Mouse (Mus musculus): Measurements from ENCODE around the gene Fstl3. TPM values are rescaled to one million over a fixed set of nuclear protein-coding genes. Genes with fewer than 3 reads are reported as not detected.

Gene Fstl3
- polyA plus RNA-seq, 1 experiment from 2014 or later = 1.5 TPM

DNA sequence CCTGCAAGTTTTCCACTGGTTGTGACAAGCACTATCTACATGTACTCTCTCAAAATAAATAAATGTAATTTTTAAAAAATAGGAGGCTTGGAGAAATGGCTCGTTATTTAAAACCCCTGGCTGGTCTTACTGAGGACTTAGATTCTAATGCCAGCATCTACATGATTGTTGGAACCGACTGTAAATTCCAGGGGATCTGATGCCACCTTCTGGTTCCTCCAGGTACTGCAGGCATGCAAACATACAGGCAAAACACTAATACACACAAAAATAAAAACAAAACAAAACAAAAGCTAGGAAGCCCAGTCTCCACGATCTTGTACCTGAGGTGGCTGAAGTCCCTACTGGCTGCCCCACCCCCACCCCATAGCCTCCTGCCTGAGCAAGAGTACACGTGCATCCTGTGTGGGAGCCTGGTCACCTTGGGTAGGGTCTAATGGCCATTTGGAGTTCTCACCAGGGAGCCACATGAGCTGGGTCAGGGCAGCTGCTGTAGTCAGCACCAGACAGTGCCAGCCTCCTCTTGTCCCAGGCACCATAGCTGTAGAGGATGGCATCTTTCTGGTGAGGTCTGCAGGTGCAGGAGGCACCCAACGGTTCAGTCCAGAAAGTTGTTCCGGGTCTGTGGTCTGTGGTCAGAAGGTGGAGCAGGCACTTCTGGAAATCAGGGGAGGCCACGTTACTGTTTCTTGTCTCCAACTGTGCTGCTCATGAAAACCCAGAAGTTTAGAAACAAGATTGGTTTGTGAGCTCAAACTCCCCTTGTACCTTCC, 11.5 kb downstream of the Fstl3 start:
- peak; percentile 83 for DNase-seq (ENCODE audit: low spot score)
- no peaks in the 10 kb centered on the region for H3K27me3 ChIP-seq (ENCODE audit: control insufficient read depth, insufficient read depth, low read length)
- WGBS = 41% methylated on average over 7 of the region's 7 CpGs
- no peak overlapping the region for H3K4me3 ChIP-seq (ENCODE audit: low read depth, low read length)
- H3K9ac ChIP-seq (ENCODE audit: low read depth, low read length) = no peak overlapping the region
- no peaks in the 10 kb centered on the region; the same call in 1 of the 2 replicates for H3K4me1 ChIP-seq (replicated peaks; ENCODE audit: control insufficient read depth, insufficient read depth, low read length)
- no peak overlapping the region for H3K27ac ChIP-seq (ENCODE audit: low read depth, low read length)
- H3K9me3 ChIP-seq (ENCODE audit: control insufficient read depth, low read length) = no peaks in the 10 kb centered on the region
- ATAC-seq (ENCODE audit: low FRiP score) = no peak
- H3K4me2 ChIP-seq (replicated peaks; ENCODE audit: low read depth, low read length) = no peak overlapping the region
- no peaks in the 10 kb centered on the region for H3K36me3 ChIP-seq (ENCODE audit: control insufficient read depth, insufficient read depth, low read length)

GRCm38 (mm10) chr10:79789581-79789980, 12.5 kb downstream of the Fstl3 start:
- Histone ChIP-seq H3K9ac (ENCODE audit: low read depth, low read length) (no peak overlapping the region), H3K4me1 (replicated peaks; ENCODE audit: control insufficient read depth, insufficient read depth, low read length) (no peaks in the 10 kb centered on the region; the same call in 1 of the 2 replicates), H3K4me2 (replicated peaks; ENCODE audit: low read depth, low read length) (no peak overlapping the region), H3K36me3 (ENCODE audit: control insufficient read depth, insufficient read depth, low read length) (no peaks in the 10 kb centered on the region), H3K27ac (ENCODE audit: low read depth, low read length) (no peak overlapping the region), H3K4me3 (ENCODE audit: low read depth, low read length) (no peak overlapping the region), H3K9me3 (ENCODE audit: control insufficient read depth, low read length) (no peaks in the 10 kb centered on the region), H3K27me3 (ENCODE audit: control insufficient read depth, insufficient read depth, low read length) (no peaks in the 10 kb centered on the region)
- 56% methylated on average over 2 of the region's 2 CpGs for WGBS
- no peak for DNase-seq (ENCODE audit: low spot score)
- no peak for ATAC-seq (ENCODE audit: low FRiP score)

DNA sequence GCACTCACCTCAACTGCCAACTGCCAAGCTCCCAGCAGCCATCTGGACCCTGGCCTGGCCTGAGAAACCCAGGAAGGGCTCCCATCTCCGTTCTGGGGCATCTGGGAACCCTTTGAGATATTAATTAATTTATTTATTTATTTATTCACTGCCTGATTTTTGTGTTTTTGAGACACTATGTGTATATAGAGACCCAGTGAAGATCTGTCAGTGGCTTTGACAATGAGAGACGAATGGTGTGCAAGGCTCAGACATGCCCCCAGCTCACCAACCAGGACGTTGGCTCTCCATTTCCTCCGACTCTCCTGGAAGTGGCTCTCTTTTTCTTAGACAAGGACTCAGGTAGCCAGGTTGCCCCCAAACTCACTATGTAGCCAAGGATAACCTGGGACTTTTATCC, 13.8 kb downstream of the Fstl3 start, which contains the start of gene Prss57:
Prss57 (minus strand) TSS at position 101 of the 400 bp plus-strand sequence.
- no peak within 1 kb of the TSS for H3K4me2 ChIP-seq (replicated peaks; ENCODE audit: low read depth, low read length)
- DNase-seq (ENCODE audit: low spot score) = no peak
- H3K27me3 ChIP-seq (ENCODE audit: control insufficient read depth, insufficient read depth, low read length) = no peaks in the 10 kb centered on the region
- ATAC-seq (ENCODE audit: low FRiP score) = no peak
- H3K4me3 ChIP-seq (ENCODE audit: low read depth, low read length) = no peak within 1 kb of the TSS
- no peak within 1 kb of the TSS for H3K27ac ChIP-seq (ENCODE audit: low read depth, low read length)
- no peaks in the 10 kb centered on the region for H3K36me3 ChIP-seq (ENCODE audit: control insufficient read depth, insufficient read depth, low read length)
- H3K9me3 ChIP-seq (ENCODE audit: control insufficient read depth, low read length) = no peaks in the 10 kb centered on the region
- H3K9ac ChIP-seq (ENCODE audit: low read depth, low read length) = no peak within 1 kb of the TSS
- 91% methylated on average over 4 of the region's 4 CpGs for WGBS
- H3K4me1 ChIP-seq (replicated peaks; ENCODE audit: control insufficient read depth, insufficient read depth, low read length) = no peaks in the 10 kb centered on the region; the same call in 1 of the 2 replicates

- Histone ChIP-seq H3K4me3 (ENCODE audit: low read depth, low read length) (no peak overlapping the region), H3K4me2 (replicated peaks; ENCODE audit: low read depth, low read length) (no peak overlapping the region), H3K27ac (ENCODE audit: low read depth, low read length) (no peak overlapping the region), H3K9me3 (ENCODE audit: control insufficient read depth, low read length) (no peaks in the 10 kb centered on the region), H3K4me1 (replicated peaks; ENCODE audit: control insufficient read depth, insufficient read depth, low read length) (peaks cover 3% of the 10 kb centered on the region; the same call in 1 of the 2 replicates), H3K9ac (ENCODE audit: low read depth, low read length) (no peak overlapping the region), H3K36me3 (ENCODE audit: control insufficient read depth, insufficient read depth, low read length) (no peaks in the 10 kb centered on the region), H3K27me3 (ENCODE audit: control insufficient read depth, insufficient read depth, low read length) (no peaks in the 10 kb centered on the region)
- ATAC-seq (ENCODE audit: low FRiP score) = no peak
- no peak for DNase-seq (ENCODE audit: low spot score)
- WGBS = 88% methylated on average over 5 of the region's 5 CpGs
These were observed 15.4 kb downstream of the Fstl3 start for GRCm38 (mm10) chr10:79792339-79793040.

- 6% methylated on average over 47 of the region's 51 CpGs for WGBS
- H3K4me2 ChIP-seq (replicated peaks; ENCODE audit: low read depth, low read length) = peak within 1 kb of the TSS; percentile 91
- H3K36me3 ChIP-seq (ENCODE audit: control insufficient read depth, insufficient read depth, low read length) = no peaks in the 10 kb centered on the region
- H3K4me3 ChIP-seq (ENCODE audit: low read depth, low read length) = peak within 1 kb of the TSS; percentile 86
- H3K9ac ChIP-seq (ENCODE audit: low read depth, low read length) = peak within 1 kb of the TSS; percentile 96
- peaks cover 3% of the 10 kb centered on the region; the same call in 1 of the 2 replicates for H3K4me1 ChIP-seq (replicated peaks; ENCODE audit: control insufficient read depth, insufficient read depth, low read length)
- H3K27ac ChIP-seq (ENCODE audit: low read depth, low read length) = peak within 1 kb of the TSS; percentile 86
- H3K27me3 ChIP-seq (ENCODE audit: control insufficient read depth, insufficient read depth, low read length) = no peaks in the 10 kb centered on the region
- H3K9me3 ChIP-seq (ENCODE audit: control insufficient read depth, low read length) = no peaks in the 10 kb centered on the region
- ATAC-seq (ENCODE audit: low FRiP score) = peak; percentile 67
- peak; percentile 92 for DNase-seq (ENCODE audit: low spot score)
These were observed 16.1 kb downstream of the Fstl3 start, which contains the start of gene Palm for GRCm38 (mm10) chr10:79793051-79793737. Gene Palm (plus strand): TSS chr10:79793572.

GRCm38 (mm10) chr10:79793738-79794490, 16.8 kb downstream of the Fstl3 start:
- ATAC-seq (ENCODE audit: low FRiP score) = peak; percentile 48
- WGBS = 2% methylated on average over 37 of the region's 38 CpGs
- peak overlapping the region; percentile 86 for H3K27ac ChIP-seq (ENCODE audit: low read depth, low read length)
- peak overlapping the region; percentile 86 for H3K4me3 ChIP-seq (ENCODE audit: low read depth, low read length)
- DNase-seq (ENCODE audit: low spot score) = peak; percentile 68
- no peaks in the 10 kb centered on the region for H3K36me3 ChIP-seq (ENCODE audit: control insufficient read depth, insufficient read depth, low read length)
- H3K9me3 ChIP-seq (ENCODE audit: control insufficient read depth, low read length) = no peaks in the 10 kb centered on the region
- peaks cover 3% of the 10 kb centered on the region; the same call in 1 of the 2 replicates for H3K4me1 ChIP-seq (replicated peaks; ENCODE audit: control insufficient read depth, insufficient read depth, low read length)
- peak overlapping the region; percentile 91 for H3K4me2 ChIP-seq (replicated peaks; ENCODE audit: low read depth, low read length)
- no peaks in the 10 kb centered on the region for H3K27me3 ChIP-seq (ENCODE audit: control insufficient read depth, insufficient read depth, low read length)
- H3K9ac ChIP-seq (ENCODE audit: low read depth, low read length) = peak overlapping the region; percentile 96

DNA sequence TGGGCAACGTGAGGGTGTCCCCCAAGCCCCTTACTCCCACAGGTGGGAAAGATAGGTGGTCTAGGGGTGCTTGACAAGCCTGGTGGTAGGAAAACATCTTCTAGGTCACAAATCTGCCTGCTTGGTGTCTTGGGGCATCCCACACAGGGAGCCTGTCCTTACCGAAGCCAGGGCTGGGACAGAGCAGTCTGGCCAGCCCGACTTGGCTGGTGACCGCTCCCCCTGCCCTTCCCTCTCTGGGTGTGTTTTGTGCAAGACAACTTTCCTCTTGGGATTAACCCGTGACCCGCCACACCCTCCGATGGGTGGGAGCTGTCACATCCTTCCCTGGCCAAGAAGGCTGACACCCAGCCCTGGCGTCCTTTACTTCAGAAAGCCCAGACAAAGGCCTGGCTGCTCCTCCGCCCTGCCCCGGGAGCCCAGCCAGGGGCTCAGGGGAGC, 17.4 kb downstream of the Fstl3 start:
- H3K36me3 ChIP-seq (ENCODE audit: control insufficient read depth, insufficient read depth, low read length) = no peaks in the 10 kb centered on the region
- 5% methylated on average over 10 of the region's 10 CpGs for WGBS
- no peaks in the 10 kb centered on the region for H3K27me3 ChIP-seq (ENCODE audit: control insufficient read depth, insufficient read depth, low read length)
- peak overlapping the region; percentile 91 for H3K4me2 ChIP-seq (replicated peaks; ENCODE audit: low read depth, low read length)
- DNase-seq (ENCODE audit: low spot score) = peak; percentile 53
- H3K4me3 ChIP-seq (ENCODE audit: low read depth, low read length) = peak overlapping the region; percentile 86
- peak; percentile 56 for ATAC-seq (ENCODE audit: low FRiP score)
- H3K27ac ChIP-seq (ENCODE audit: low read depth, low read length) = peak overlapping the region; percentile 86
- peaks cover 3% of the 10 kb centered on the region; the same call in 1 of the 2 replicates for H3K4me1 ChIP-seq (replicated peaks; ENCODE audit: control insufficient read depth, insufficient read depth, low read length)
- H3K9ac ChIP-seq (ENCODE audit: low read depth, low read length) = peak overlapping the region; percentile 96
- no peaks in the 10 kb centered on the region for H3K9me3 ChIP-seq (ENCODE audit: control insufficient read depth, low read length)

DNA sequence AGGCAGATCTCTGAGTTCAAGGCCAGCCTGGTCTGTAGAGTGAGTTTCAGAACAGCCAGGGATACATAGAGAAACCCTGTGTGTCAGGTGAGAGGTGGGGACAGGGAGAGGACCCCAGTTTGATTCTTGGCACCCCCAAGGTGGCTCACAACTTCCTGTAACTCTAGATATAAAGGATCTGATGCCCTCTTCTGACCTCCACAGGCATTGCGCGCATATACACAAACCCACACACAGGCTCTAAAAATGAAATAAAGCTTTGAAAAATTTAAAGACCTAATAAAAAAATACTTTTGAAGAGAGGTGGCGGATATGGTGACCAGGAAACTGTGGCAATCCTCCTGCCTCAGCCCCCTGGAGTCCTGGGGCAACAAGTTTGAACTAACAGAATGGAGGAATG, 18.8 kb downstream of the Fstl3 start:
- H3K27ac ChIP-seq (ENCODE audit: low read depth, low read length) = no peak overlapping the region
- H3K9me3 ChIP-seq (ENCODE audit: control insufficient read depth, low read length) = no peaks in the 10 kb centered on the region
- H3K9ac ChIP-seq (ENCODE audit: low read depth, low read length) = no peak overlapping the region
- 97% methylated on average over 3 of the region's 3 CpGs for WGBS
- DNase-seq (ENCODE audit: low spot score) (no peak), ATAC-seq (ENCODE audit: low FRiP score) (no peak)
- no peaks in the 10 kb centered on the region for H3K27me3 ChIP-seq (ENCODE audit: control insufficient read depth, insufficient read depth, low read length)
- no peak overlapping the region for H3K4me3 ChIP-seq (ENCODE audit: low read depth, low read length)
- H3K36me3 ChIP-seq (ENCODE audit: control insufficient read depth, insufficient read depth, low read length) = no peaks in the 10 kb centered on the region
- no peak overlapping the region for H3K4me2 ChIP-seq (replicated peaks; ENCODE audit: low read depth, low read length)
- peaks cover 3% of the 10 kb centered on the region; the same call in 1 of the 2 replicates for H3K4me1 ChIP-seq (replicated peaks; ENCODE audit: control insufficient read depth, insufficient read depth, low read length)

Data from hindbrain, embryonic 11.5 days (tissue).